Mouse (Mus musculus) hindbrain, embryonic 11.5 days (tissue): ENCODE measurements at regions not wholly inside any gene's neighbourhood (a gene's known extent, or its start where the extent isn't known, plus 50 kb on each side); places are given as distances from the start of the nearest gene placed in this dataset.
"Not testable (repeated sequence)": the region's sequence is repeated elsewhere in the genome, so short reads cannot be mapped to it uniquely, and the experiment has no call there.

ENCODE experiments used
- ATAC-seq: fragments of 200-750 bp; cut with Nextera tagmentation; 2 replicates; pipeline ENCODE4 v1.8.0; 2017; ENCODE audit warnings: mild to moderate bottlenecking, moderate TSS enrichment, moderate library complexity; ENCODE audit not compliant: low FRiP score
- DNase-seq: peaks from one replicate; pipeline ENCODE4 v3.0.0-alpha.2; 2015; ENCODE audit warnings: low spot score
- H3K27ac ChIP-seq: fragments of 300-500 bp; sonication (generic); 2 replicates; pipeline ENCODE4 v1.5.1; 2014; ENCODE audit warnings: mild to moderate bottlenecking, low read depth, low read length
- H3K27me3 ChIP-seq: fragments of 300-500 bp; sonication (generic); 2 replicates; pipeline ENCODE4 v1.6.1; 2014; ENCODE audit warnings: mild to moderate bottlenecking, low read length, moderate library complexity, mixed read lengths; ENCODE audit not compliant: control insufficient read depth, insufficient read depth
- H3K36me3 ChIP-seq: fragments of 300-500 bp; sonication (generic); 2 replicates; pipeline ENCODE4 v1.6.1; 2014; ENCODE audit warnings: mild to moderate bottlenecking, low read length, moderate library complexity, mixed read lengths; ENCODE audit not compliant: control insufficient read depth, insufficient read depth
- H3K4me1 ChIP-seq: fragments of 300-500 bp; sonication (generic); replicated peaks from 2 replicates; pipeline ENCODE4 v1.6.1; 2014; ENCODE audit warnings: low read length, mixed read lengths; ENCODE audit not compliant: control insufficient read depth, insufficient read depth
- H3K4me2 ChIP-seq: fragments of 300-500 bp; sonication (generic); replicated peaks from 2 replicates; pipeline ENCODE4 v1.6.1; 2014; ENCODE audit warnings: mild to moderate bottlenecking, low read depth, low read length
- H3K4me3 ChIP-seq: fragments of 300-500 bp; sonication (generic); 2 replicates; pipeline ENCODE4 v1.5.1; 2014; ENCODE audit warnings: low read depth, low read length
- H3K9ac ChIP-seq: fragments of 300-500 bp; sonication (generic); 2 replicates; pipeline ENCODE4 v1.6.1; 2014; ENCODE audit warnings: low read depth, low read length
- H3K9me3 ChIP-seq: fragments of 300-500 bp; sonication (generic); 2 replicates; pipeline ENCODE4 v1.6.1; 2016; ENCODE audit warnings: low read length; ENCODE audit not compliant: control insufficient read depth
- WGBS: fragments of 180-500 bp; shearing (Covaris S2); extraction: QIAGEN DNeasy Blood & Tissue Kit; methylation state at CpG from one replicate; pipeline ENCODE4 v1.1.7; 2014; 5-methylcytosine and 5-hydroxymethylcytosine counted together

- 79% methylated on average over 9 of the region's 9 CpGs for WGBS
- Histone ChIP-seq H3K9me3 (no peaks in the 10 kb centered on the region), H3K27ac (no peak overlapping the region), H3K27me3 (no peaks in the 10 kb centered on the region), H3K9ac (no peak overlapping the region), H3K4me2 (no peak overlapping the region), H3K36me3 (no peaks in the 10 kb centered on the region), H3K4me3 (no peak overlapping the region), H3K4me1 (no peaks in the 10 kb centered on the region)
- DNase-seq = no peak
- no peak for ATAC-seq
Measured at GRCm38 (mm10) chr10:85293071-85293783, 93.4 kb upstream of the Btbd11 start.

DNA sequence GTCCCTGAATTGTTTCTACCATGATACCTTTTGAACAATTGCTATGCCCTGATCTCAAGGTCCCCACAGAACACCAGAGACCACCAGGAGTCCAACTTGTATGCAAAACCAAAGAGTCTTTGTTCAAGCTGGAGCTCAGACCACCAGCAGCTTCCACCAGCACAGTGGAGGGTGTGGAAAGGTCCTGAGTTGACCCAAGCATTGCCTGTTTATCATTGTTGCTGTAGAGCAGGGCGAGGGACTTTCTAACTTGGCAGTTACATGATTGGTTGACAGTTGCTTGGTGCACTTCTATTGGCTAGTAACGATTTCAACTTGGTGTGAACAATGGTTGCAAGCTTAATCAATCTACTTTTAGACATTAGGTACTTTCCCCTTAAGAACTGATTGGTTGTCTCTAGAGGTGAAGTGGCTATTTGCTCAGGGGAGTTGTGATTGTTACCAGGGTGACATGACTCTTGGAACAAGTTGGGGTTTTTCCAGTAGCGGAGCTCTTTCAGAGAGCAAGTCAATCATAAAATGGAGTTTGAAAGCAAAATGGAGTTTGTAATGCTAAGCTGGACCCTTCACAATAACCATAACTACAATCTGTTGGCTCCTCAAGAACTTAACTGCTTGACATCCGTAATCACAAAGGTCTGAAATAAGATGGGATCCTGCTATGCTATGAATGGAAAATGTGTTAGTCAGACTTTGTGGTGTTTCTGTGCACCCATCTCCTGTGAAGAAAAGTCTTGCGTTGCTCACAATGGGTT lies 91.3 kb upstream of the Btbd11 start:
- no peak overlapping the region for H3K9ac ChIP-seq

DNA sequence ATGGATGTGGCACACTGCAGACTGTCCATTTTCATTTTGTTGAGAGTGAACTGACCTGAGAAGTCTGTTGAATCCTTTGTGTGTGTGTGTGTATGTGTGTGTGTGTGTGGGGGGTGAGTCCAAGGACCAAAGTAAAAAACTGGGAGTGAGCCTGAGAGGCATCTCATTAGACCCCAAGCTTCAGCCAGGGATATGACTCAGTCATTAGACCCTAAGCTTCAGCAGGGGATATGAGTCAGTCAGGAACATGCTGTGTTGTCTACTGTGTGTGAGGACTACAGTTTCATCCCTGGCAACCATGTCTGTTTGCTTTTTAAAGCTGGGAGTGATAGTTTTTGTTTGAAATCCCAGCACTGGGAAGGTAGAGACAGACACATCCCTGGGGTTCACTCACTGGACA lies 74.8 kb upstream of the Btbd11 start:
- Histone ChIP-seq H3K9ac (no peak overlapping the region), H3K36me3 (no peaks in the 10 kb centered on the region), H3K4me1 (no peaks in the 10 kb centered on the region), H3K27me3 (no peaks in the 10 kb centered on the region), H3K27ac (no peak overlapping the region), H3K4me3 (no peak overlapping the region), H3K4me2 (no peak overlapping the region), H3K9me3 (no peaks in the 10 kb centered on the region)
- no peak for ATAC-seq
- no peak for DNase-seq

More for the DNA sequence above, 91.3 kb upstream of the Btbd11 start:
- Histone ChIP-seq H3K27ac (no peak overlapping the region), H3K9me3 (no peaks in the 10 kb centered on the region), H3K27me3 (no peaks in the 10 kb centered on the region), H3K36me3 (no peaks in the 10 kb centered on the region), H3K4me2 (no peak overlapping the region), H3K4me3 (no peak overlapping the region), H3K4me1 (no peaks in the 10 kb centered on the region)
- no peak for DNase-seq
- ATAC-seq = no peak
- WGBS = 84% methylated on average over 5 of the region's 5 CpGs

DNA sequence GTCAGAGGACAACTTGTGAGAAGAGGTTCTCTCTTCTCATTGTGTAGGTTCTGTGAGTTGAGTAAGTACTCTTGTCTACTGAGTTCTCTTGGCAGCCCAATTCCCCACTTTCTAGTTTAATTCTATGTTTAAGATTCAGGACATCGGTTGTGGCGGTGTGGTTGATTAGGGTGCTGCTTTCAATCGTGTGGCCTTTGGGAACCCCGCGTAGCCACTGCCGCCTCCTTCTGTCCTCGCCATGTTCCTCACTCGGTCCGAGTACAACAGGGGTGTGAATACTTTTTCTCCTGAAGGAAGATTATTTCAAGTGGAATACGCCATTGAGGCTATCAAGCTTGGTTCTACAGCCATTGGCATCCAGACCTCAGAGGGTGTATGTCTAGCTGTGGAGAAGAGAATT lies 73.3 kb upstream of the Btbd11 start:
- DNase-seq, H3K4me2 ChIP-seq, H3K9ac ChIP-seq, H3K36me3 ChIP-seq, H3K4me3 ChIP-seq, H3K27me3 ChIP-seq, H3K9me3 ChIP-seq, H3K27ac ChIP-seq, H3K4me1 ChIP-seq, ATAC-seq: not testable (repeated sequence)
- WGBS = 94% methylated on average over 10 of the region's 10 CpGs

GRCm38 (mm10) chr10:85320971-85321370 lies 65.6 kb upstream of the Btbd11 start:
- no peaks in the 10 kb centered on the region for H3K4me1 ChIP-seq
- H3K4me3 ChIP-seq = no peak overlapping the region
- H3K36me3 ChIP-seq = no peaks in the 10 kb centered on the region
- no peaks in the 10 kb centered on the region for H3K9me3 ChIP-seq
- DNase-seq = no peak
- no peak overlapping the region for H3K9ac ChIP-seq
- H3K4me2 ChIP-seq = no peak overlapping the region
- ATAC-seq = no peak
- no peak overlapping the region for H3K27ac ChIP-seq
- H3K27me3 ChIP-seq = no peaks in the 10 kb centered on the region
- 71% methylated on average over 1 of the region's 1 CpGs for WGBS

DNA sequence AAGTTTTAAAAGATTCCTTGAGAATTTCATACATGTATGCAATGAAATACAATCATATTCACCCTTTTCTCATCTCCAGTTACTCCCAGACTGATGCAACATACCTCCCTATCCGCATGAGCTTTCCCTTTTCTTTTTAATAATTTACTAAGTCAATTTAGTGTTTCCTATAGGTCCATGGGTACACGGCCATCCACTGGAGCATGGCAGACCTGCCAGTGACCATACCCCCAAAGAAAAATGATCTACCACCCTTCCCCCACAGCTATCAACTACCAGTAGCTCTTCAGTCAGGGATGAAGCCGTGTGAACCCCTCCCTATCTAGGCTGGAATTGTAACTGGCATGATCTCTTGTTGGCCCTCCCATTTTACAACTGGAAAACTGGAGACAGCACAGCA lies 64.3 kb upstream of the Btbd11 start:
- Histone ChIP-seq H3K9ac (no peak overlapping the region), H3K4me2 (no peak overlapping the region), H3K36me3 (no peaks in the 10 kb centered on the region), H3K27ac (no peak overlapping the region), H3K9me3 (no peaks in the 10 kb centered on the region), H3K27me3 (no peaks in the 10 kb centered on the region), H3K4me1 (no peaks in the 10 kb centered on the region), H3K4me3 (no peak overlapping the region)
- ATAC-seq = no peak
- WGBS = 84% methylated on average over 3 of the region's 3 CpGs
- no peak for DNase-seq

- H3K4me2 ChIP-seq = no peak overlapping the region
- no peak overlapping the region for H3K4me3 ChIP-seq
- 82% methylated on average over 3 of the region's 3 CpGs for WGBS
- no peak for ATAC-seq
- H3K36me3 ChIP-seq = no peaks in the 10 kb centered on the region
- H3K27ac ChIP-seq = no peak overlapping the region
- H3K27me3 ChIP-seq = no peaks in the 10 kb centered on the region
- H3K4me1 ChIP-seq = no peaks in the 10 kb centered on the region
- DNase-seq = no peak
- H3K9ac ChIP-seq = no peak overlapping the region
- no peaks in the 10 kb centered on the region for H3K9me3 ChIP-seq
Measured at GRCm38 (mm10) chr10:85329382-85329781, 57.2 kb upstream of the Btbd11 start.

GRCm38 (mm10) chr10:85330938-85331691 lies 55.5 kb upstream of the Btbd11 start:
- peak overlapping the region; percentile 10; the same call in 1 of the 2 replicates for H3K4me3 ChIP-seq
- 9% methylated on average over 13 of the region's 13 CpGs for WGBS
- H3K27ac ChIP-seq = no peak overlapping the region
- H3K4me1 ChIP-seq = no peaks in the 10 kb centered on the region
- ATAC-seq = peak; percentile 78
- no peak overlapping the region for H3K9ac ChIP-seq
- H3K27me3 ChIP-seq = no peaks in the 10 kb centered on the region
- H3K9me3 ChIP-seq = no peaks in the 10 kb centered on the region
- H3K36me3 ChIP-seq = no peaks in the 10 kb centered on the region
- peak; percentile 68 for DNase-seq
- H3K4me2 ChIP-seq = no peak overlapping the region
